In genomic region chr5:72665281-72665680, GRCm38 (mm10) we compare ENCODE assay signal across 9 mouse cellular contexts. TPM values are rescaled to one million over a fixed set of nuclear protein-coding genes. Genes with fewer than 3 reads are reported as not detected.
DNase-seq lines count a peak whose midpoint lies in the region; ATAC-seq and TF ChIP-seq lines count a peak whose summit lies in the region.
"Had no signal": no experiment of that assay in that cellular context is flagged by ENCODE, and none has a peak within 500 bp of the region (broad histone marks: within the 10 kb centered on the region; RNA-seq: fewer than 3 reads in every experiment).

No protein-coding gene starts in this region.

- H3K27ac ChIP-seq in forebrain, embryonic 11.5 days (ENCODE audit: low read depth, low read length), result no peak overlapping the region
- H3K27ac ChIP-seq in forebrain, embryonic 13.5 days, result no peak overlapping the region
- no peak overlapping the region for H3K27ac ChIP-seq in embryonic facial prominence, embryonic 11.5 days (replicated peaks; ENCODE audit: low read depth, low read length)
- no peak overlapping the region for H3K27ac ChIP-seq in stomach, postnatal 0 days (replicated peaks)

- no peak overlapping the region for H3K9ac ChIP-seq in forebrain, embryonic 11.5 days (ENCODE audit: low read length)
- no peak overlapping the region for H3K9ac ChIP-seq in forebrain, embryonic 13.5 days
- H3K9ac ChIP-seq in embryonic facial prominence, embryonic 11.5 days (replicated peaks; ENCODE audit: low read length), result no peak overlapping the region
- no peak overlapping the region for H3K9ac ChIP-seq in stomach, postnatal 0 days (ENCODE audit: low read length)

- 27% methylated on average over 5 of the region's 5 CpGs for WGBS in forebrain, embryonic 11.5 days
- 30% methylated on average over 5 of the region's 5 CpGs for WGBS in forebrain, embryonic 13.5 days
- WGBS in embryonic facial prominence, embryonic 11.5 days, result 25% methylated on average over 5 of the region's 5 CpGs
- 22% methylated on average over 5 of the region's 5 CpGs for WGBS in stomach, postnatal 0 days

- DNase-seq in forebrain, embryonic 11.5 days (ENCODE audit: low spot score), result peak; percentile 72
- DNase-seq in 416B (ENCODE audit: low read depth), result peak; percentile 75
- peak; percentile 13 for DNase-seq in adrenal gland, adult 2 months
- DNase-seq in embryonic facial prominence, embryonic 11.5 days (ENCODE audit: low spot score), result peak; percentile 74
- DNase-seq in kidney, postnatal 14 days, result peak; percentile 49
- DNase-seq in stomach, postnatal 0 days (ENCODE audit: low spot score), result peak; percentile 68

- no peak for ATAC-seq in forebrain, embryonic 11.5 days (replicated peaks; ENCODE audit: low FRiP score)
- ATAC-seq in forebrain, embryonic 13.5 days, result no peak
- ATAC-seq in embryonic facial prominence, embryonic 11.5 days (replicated peaks; ENCODE audit: insufficient number of reproducible peaks, low FRiP score, low TSS enrichment, low read depth), result no peak
- 0 out of 2 replicates have a peak, but pooled peaks have one; percentile 56 for ATAC-seq in megakaryocyte-erythroid progenitor cell, adult 5-6 weeks (replicated peaks; ENCODE audit: low FRiP score, low TSS enrichment, poor library complexity, severe bottlenecking)
- ATAC-seq in stomach, postnatal 0 days (ENCODE audit: low FRiP score, low TSS enrichment), result peak; percentile 11; the same call in 1 of the 2 replicates

- TF ChIP-seq EP300 in stomach, postnatal 0 days (optimal IDR thresholded peaks at IDR 0.05), result no peak

- no peaks in the 10 kb centered on the region for H3K27me3 ChIP-seq in forebrain, embryonic 11.5 days (ENCODE audit: control insufficient read depth, insufficient read depth, low read length)
- no peaks in the 10 kb centered on the region for H3K27me3 ChIP-seq in forebrain, embryonic 13.5 days
- no peaks in the 10 kb centered on the region for H3K27me3 ChIP-seq in embryonic facial prominence, embryonic 11.5 days (ENCODE audit: control insufficient read depth, insufficient read depth, low read length)
- H3K27me3 ChIP-seq in stomach, postnatal 0 days (ENCODE audit: control insufficient read depth, insufficient read depth, low read length), result no peaks in the 10 kb centered on the region

- no peak overlapping the region for H3K4me3 ChIP-seq in forebrain, embryonic 11.5 days (ENCODE audit: low read depth, low read length)
- no peak overlapping the region for H3K4me3 ChIP-seq in forebrain, embryonic 13.5 days
- H3K4me3 ChIP-seq in embryonic facial prominence, embryonic 11.5 days (ENCODE audit: low read depth, low read length), result no peak overlapping the region
- no peak overlapping the region for H3K4me3 ChIP-seq in stomach, postnatal 0 days (ENCODE audit: low read depth, low read length)

- TF ChIP-seq CTCF in stomach, postnatal 0 days (IDR thresholded peaks at IDR 0.05; ENCODE audit: low read depth), result peak; percentile 91

- no peaks in the 10 kb centered on the region for H3K9me3 ChIP-seq in forebrain, embryonic 11.5 days (ENCODE audit: control insufficient read depth, low read length)
- no peaks in the 10 kb centered on the region for H3K9me3 ChIP-seq in forebrain, embryonic 13.5 days (replicated peaks)
- H3K9me3 ChIP-seq in embryonic facial prominence, embryonic 11.5 days (replicated peaks; ENCODE audit: control insufficient read depth, low read length), result no peaks in the 10 kb centered on the region
- no peaks in the 10 kb centered on the region for H3K9me3 ChIP-seq in stomach, postnatal 0 days (ENCODE audit: control insufficient read depth, low read length)

- no peaks in the 10 kb centered on the region for H3K4me1 ChIP-seq in forebrain, embryonic 11.5 days (replicated peaks; ENCODE audit: control insufficient read depth, insufficient read depth, low read length)
- H3K4me1 ChIP-seq in forebrain, embryonic 13.5 days, result no peaks in the 10 kb centered on the region
- no peaks in the 10 kb centered on the region for H3K4me1 ChIP-seq in embryonic facial prominence, embryonic 11.5 days (ENCODE audit: control insufficient read depth, insufficient read depth, low read length)
- no peaks in the 10 kb centered on the region for H3K4me1 ChIP-seq in stomach, postnatal 0 days (replicated peaks; ENCODE audit: control insufficient read depth, insufficient read depth)

- no peak overlapping the region for H3K4me2 ChIP-seq in forebrain, embryonic 11.5 days (ENCODE audit: low read depth, low read length, severe bottlenecking)
- H3K4me2 ChIP-seq in forebrain, embryonic 13.5 days, result no peak overlapping the region
- no peak overlapping the region for H3K4me2 ChIP-seq in embryonic facial prominence, embryonic 11.5 days (ENCODE audit: low read depth, low read length)
- no peak overlapping the region for H3K4me2 ChIP-seq in stomach, postnatal 0 days (replicated peaks; ENCODE audit: low read depth)

- H3K36me3 ChIP-seq in forebrain, embryonic 11.5 days (ENCODE audit: control insufficient read depth, insufficient read depth, low read length), result no peaks in the 10 kb centered on the region
- no peaks in the 10 kb centered on the region for H3K36me3 ChIP-seq in forebrain, embryonic 13.5 days (ENCODE audit: poor library complexity, severe bottlenecking)
- no peaks in the 10 kb centered on the region for H3K36me3 ChIP-seq in embryonic facial prominence, embryonic 11.5 days (replicated peaks; ENCODE audit: control insufficient read depth, insufficient read depth, low read depth, low read length)
- H3K36me3 ChIP-seq in stomach, postnatal 0 days (ENCODE audit: control insufficient read depth, insufficient read depth, low read length), result no peaks in the 10 kb centered on the region

RNA-seq across cellular contexts. Expression of gene Nipal1, which starts 17.7 kb away (rescaled TPM):
- polyA plus RNA-seq in forebrain, embryonic 11.5 days (2014; fragmentation: Nextera tagmentation; extraction: Ambion mirVana), result 0.20 and 1.1 TPM in 2 replicates
- polyA plus RNA-seq in forebrain, embryonic 13.5 days (2015; fragmentation: Nextera tagmentation; extraction: Ambion mirVana), result 0.36 and 1.4 TPM in 2 replicates
- 1 to 10 TPM in 1 of 2 experiments, under 1 TPM in 1; 0.38 to 2.8 TPM for total RNA-seq in adrenal gland, adult 2 months (2021)
- 0.15 and 0.32 TPM in 2 replicates for polyA plus RNA-seq in adrenal gland, adult 2 months (2012; rRNA removed)
- 0.80 and 0.91 TPM in 2 replicates for polyA plus RNA-seq in embryonic facial prominence, embryonic 11.5 days (2014; fragmentation: Nextera tagmentation; extraction: Ambion mirVana)
- 2.7 TPM in 1 of 2 replicates, not detected in the other for total RNA-seq in megakaryocyte-erythroid progenitor cell, adult 5-6 weeks (2014; fragmentation: Nextera tagmentation)
- 0.08 and 0.47 TPM in 2 replicates for total RNA-seq in megakaryocyte-erythroid progenitor cell, adult 5-6 weeks (2017)
- 64.5 and 64.7 TPM in 2 replicates for polyA plus RNA-seq in stomach, postnatal 0 days (2015; fragmentation: Nextera tagmentation; extraction: Ambion mirVana)
- total RNA-seq: layer of hippocampus, adult 8-10 months had no signal

RNA-seq across cellular contexts. Expression of gene Cnga1, which starts 21.2 kb away (rescaled TPM):
- polyA plus RNA-seq in forebrain, embryonic 11.5 days (2014; fragmentation: Nextera tagmentation; extraction: Ambion mirVana), result not detected in 2 replicates
- polyA plus RNA-seq in forebrain, embryonic 13.5 days (2015; fragmentation: Nextera tagmentation; extraction: Ambion mirVana), result not detected in 2 replicates
- not detected for total RNA-seq in adrenal gland, adult 2 months (2021)
- not detected in 2 replicates for polyA plus RNA-seq in adrenal gland, adult 2 months (2012; rRNA removed)
- polyA plus RNA-seq in embryonic facial prominence, embryonic 11.5 days (2014; fragmentation: Nextera tagmentation; extraction: Ambion mirVana), result not detected in 2 replicates
- not detected in 2 replicates for total RNA-seq in megakaryocyte-erythroid progenitor cell, adult 5-6 weeks (2014; fragmentation: Nextera tagmentation)
- 0.23 TPM in 1 of 2 replicates, not detected in the other for total RNA-seq in megakaryocyte-erythroid progenitor cell, adult 5-6 weeks (2017)
- polyA plus RNA-seq in stomach, postnatal 0 days (2015; fragmentation: Nextera tagmentation; extraction: Ambion mirVana), result 0.06 TPM in 1 of 2 replicates, not detected in the other
- total RNA-seq: layer of hippocampus, adult 8-10 months had no signal

Comparison
In these comparisons a context has a peak if more than half of its experiments do, and no peak if none do; other contexts are left out.
1. ATAC-seq: peak in megakaryocyte-erythroid progenitor cell, adult 5-6 weeks (single experiment) and stomach, postnatal 0 days (single experiment); none in forebrain, embryonic 11.5 days (single experiment), forebrain, embryonic 13.5 days (single experiment) and embryonic facial prominence, embryonic 11.5 days (single experiment).
2. DNase-seq: peak in every context shown above with its lines; median percentile 75 in 416B; 74 in embryonic facial prominence, embryonic 11.5 days; 72 in forebrain, embryonic 11.5 days; 68 in stomach, postnatal 0 days; 49 in kidney, postnatal 14 days; 13 in adrenal gland, adult 2 months.
3. RNA of gene Nipal1, which starts 17.7 kb away (polyA plus RNA-seq): 64.5 to 64.7 TPM in stomach, postnatal 0 days; 0.20 to 1.1 TPM in forebrain, embryonic 11.5 days, 0.80 to 0.91 TPM in embryonic facial prominence, embryonic 11.5 days, 0.36 to 1.4 TPM in forebrain, embryonic 13.5 days and 0.15 to 0.32 TPM in adrenal gland, adult 2 months; every median in the first group is over 10 times any median in the second.